Mouse (Mus musculus): ENCODE measurements around the gene Pip5k1b.

Gene Pip5k1b

DNA sequence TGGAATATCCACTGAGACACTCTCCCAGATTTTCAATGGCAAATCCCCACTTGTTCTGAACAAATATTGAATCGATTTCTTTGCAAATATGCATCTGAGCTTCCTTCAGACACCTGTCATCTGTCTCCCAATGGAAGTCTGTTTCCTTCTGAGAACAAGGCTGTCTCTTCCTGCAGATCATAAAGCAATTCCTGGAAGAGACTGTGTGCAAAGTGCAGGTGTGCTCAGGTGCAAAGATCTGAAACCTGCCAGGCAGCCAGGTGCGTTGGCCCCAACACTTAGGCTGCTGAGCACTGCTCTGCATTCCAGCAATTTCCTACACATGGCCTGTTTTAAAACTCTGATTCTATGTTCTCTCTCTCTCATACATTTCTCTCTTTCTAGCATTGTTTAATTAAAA lies 237.9 kb downstream of the Pip5k1b start:
- TF ChIP-seq NANOG (IDR thresholded peaks at IDR 0.05; ENCODE audit: borderline replicate concordance, low read length): no peak
- TF ChIP-seq POU5F1 (IDR thresholded peaks at IDR 0.05; ENCODE audit: borderline replicate concordance, low read length): no peak
- H3K27me3 ChIP-seq (ENCODE audit: insufficient read depth, low read length): no peaks in the 10 kb centered on the region

DNA sequence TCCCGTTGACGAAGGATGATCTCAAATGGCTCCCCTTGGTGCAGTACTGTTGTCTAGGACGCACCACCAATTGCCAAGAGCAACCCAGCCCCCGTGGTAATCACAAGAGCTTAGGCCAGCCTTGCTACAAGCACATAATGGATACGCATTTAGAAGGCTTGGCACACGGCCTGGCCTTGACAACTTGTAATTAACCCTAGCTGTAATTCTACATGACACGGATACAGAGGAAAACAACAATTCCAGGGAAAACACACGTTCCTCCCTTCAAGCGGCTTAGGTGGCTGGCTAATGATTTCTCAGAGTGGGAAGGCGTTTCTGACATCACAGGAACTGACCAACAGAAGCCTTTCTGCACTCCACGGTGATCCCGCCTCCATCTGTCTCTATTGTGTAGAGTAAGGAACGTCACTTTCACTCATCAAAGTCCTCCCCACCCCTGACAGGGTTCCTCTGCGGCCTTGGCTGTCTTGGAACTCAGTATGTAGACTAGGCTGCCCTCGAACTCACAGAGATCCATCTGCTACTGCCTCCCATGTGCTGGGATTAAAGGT lies 238.6 kb downstream of the Pip5k1b start:
- H3K4me3 ChIP-seq (replicated peaks; ENCODE audit: low read length): no peak overlapping the region
- no peaks in the 10 kb centered on the region for H3K9me3 ChIP-seq (ENCODE audit: low read length)
- H3K36me3 ChIP-seq (ENCODE audit: insufficient read depth, low read length): no peaks in the 10 kb centered on the region

More for the DNA sequence above, 237.9 kb downstream of the Pip5k1b start:
- Histone ChIP-seq H3K4me1 (replicated peaks; ENCODE audit: low read depth, low read length) (no peaks in the 10 kb centered on the region), H3K4me3 (replicated peaks; ENCODE audit: low read length) (no peak overlapping the region), H3K36me3 (ENCODE audit: insufficient read depth, low read length) (no peaks in the 10 kb centered on the region), H3K9me3 (ENCODE audit: low read length) (no peaks in the 10 kb centered on the region)

DNA sequence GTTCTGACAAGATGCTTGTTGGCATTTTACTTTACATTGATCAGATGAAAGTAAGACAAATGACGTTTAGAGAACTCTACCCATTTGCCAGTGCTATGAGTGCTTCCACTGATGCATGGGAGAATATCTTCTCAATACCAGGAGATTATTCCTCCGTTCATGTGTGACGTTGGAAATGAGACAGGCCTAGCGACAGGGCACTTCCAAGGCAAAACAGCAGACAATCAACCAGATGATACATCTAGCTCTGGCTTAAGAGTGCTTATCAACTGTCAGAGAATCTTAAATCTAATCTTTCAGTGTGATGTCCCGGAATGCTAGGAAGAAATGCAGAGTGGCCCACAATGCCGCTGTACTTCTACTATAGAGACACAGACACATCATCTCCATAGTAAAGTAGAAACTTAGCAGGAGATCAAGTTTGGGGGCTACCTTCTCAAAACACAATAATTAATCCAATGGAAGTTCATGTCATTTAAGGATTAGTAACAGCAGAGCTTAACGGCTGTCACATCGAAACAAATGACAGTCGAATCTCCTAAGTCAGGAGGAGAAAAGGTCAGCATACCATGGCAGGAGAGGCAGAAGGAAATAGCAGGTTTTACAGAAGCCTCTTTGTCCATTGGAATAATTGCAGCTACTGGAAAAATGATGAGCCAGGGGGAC lies 239.5 kb downstream of the Pip5k1b start:
- H3K27me3 ChIP-seq (ENCODE audit: insufficient read depth, low read length): no peaks in the 10 kb centered on the region
- H3K4me3 ChIP-seq (replicated peaks; ENCODE audit: low read length): no peak overlapping the region
- H3K4me1 ChIP-seq (replicated peaks; ENCODE audit: low read depth, low read length): no peaks in the 10 kb centered on the region
- no peaks in the 10 kb centered on the region for H3K36me3 ChIP-seq (ENCODE audit: insufficient read depth, low read length)
- H3K9me3 ChIP-seq (ENCODE audit: low read length): no peaks in the 10 kb centered on the region
- no peak for TF ChIP-seq CTCF (conservative IDR thresholded peaks at IDR 0.05; ENCODE audit: low read length)
- TF ChIP-seq NANOG (IDR thresholded peaks at IDR 0.05; ENCODE audit: borderline replicate concordance, low read length): no peak
- TF ChIP-seq POU5F1 (IDR thresholded peaks at IDR 0.05; ENCODE audit: borderline replicate concordance, low read length): no peak

More for the DNA sequence above, 238.6 kb downstream of the Pip5k1b start:
- Histone ChIP-seq H3K27me3 (ENCODE audit: insufficient read depth, low read length) (no peaks in the 10 kb centered on the region), H3K4me1 (replicated peaks; ENCODE audit: low read depth, low read length) (no peaks in the 10 kb centered on the region)
- no peak for TF ChIP-seq POU5F1 (IDR thresholded peaks at IDR 0.05; ENCODE audit: borderline replicate concordance, low read length)
- TF ChIP-seq NANOG (IDR thresholded peaks at IDR 0.05; ENCODE audit: borderline replicate concordance, low read length): no peak
- TF ChIP-seq CTCF (conservative IDR thresholded peaks at IDR 0.05; ENCODE audit: low read length): no peak

DNA sequence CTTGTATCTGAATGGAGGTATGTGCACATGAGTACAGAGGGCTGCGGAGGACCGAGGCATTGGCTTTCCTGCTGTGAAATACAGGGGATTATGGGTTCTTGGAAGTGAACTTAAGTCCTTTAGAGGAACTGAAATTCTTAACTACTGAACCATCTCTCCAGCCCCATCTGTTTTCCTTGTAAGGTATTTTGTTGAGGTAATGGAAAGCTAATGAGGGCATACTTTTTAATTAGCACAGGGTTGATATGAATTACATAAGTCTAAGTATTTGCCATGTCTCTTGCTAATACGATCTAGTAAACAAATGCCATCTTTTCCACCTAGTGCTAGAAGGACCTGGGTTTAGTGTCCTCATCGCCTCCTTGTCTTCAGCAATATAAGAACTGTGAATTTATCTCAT lies 240.4 kb downstream of the Pip5k1b start:
- no peak for TF ChIP-seq POU5F1 (IDR thresholded peaks at IDR 0.05; ENCODE audit: borderline replicate concordance, low read length)
- TF ChIP-seq CTCF (conservative IDR thresholded peaks at IDR 0.05; ENCODE audit: low read length): no peak
- no peak for TF ChIP-seq NANOG (IDR thresholded peaks at IDR 0.05; ENCODE audit: borderline replicate concordance, low read length)
- Histone ChIP-seq H3K4me3 (replicated peaks; ENCODE audit: low read length) (no peak overlapping the region), H3K9me3 (ENCODE audit: low read length) (no peaks in the 10 kb centered on the region), H3K4me1 (replicated peaks; ENCODE audit: low read depth, low read length) (no peaks in the 10 kb centered on the region), H3K27me3 (ENCODE audit: insufficient read depth, low read length) (no peaks in the 10 kb centered on the region), H3K36me3 (ENCODE audit: insufficient read depth, low read length) (no peaks in the 10 kb centered on the region)

DNA sequence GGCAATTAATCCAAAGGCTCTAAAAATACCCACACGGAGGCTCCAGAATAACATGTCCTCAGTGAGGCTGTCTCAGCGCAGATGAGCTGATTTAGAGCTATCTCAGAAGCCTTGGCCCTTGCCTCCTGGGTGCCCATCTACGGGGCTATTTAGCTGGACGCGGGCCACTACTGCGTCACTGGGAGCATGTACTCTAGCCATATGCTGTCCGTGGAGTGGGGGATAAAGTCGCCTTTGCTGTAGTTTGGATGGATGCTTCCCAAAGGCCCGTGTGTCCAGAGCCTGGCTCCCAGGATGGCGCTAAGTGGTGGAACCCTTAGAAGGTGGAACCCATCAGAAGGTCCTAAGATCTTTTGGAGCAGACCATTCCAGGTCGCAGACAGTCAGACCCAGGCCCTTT lies 241.0 kb downstream of the Pip5k1b start:
- H3K4me3 ChIP-seq (replicated peaks; ENCODE audit: low read length): no peak overlapping the region
- TF ChIP-seq CTCF (conservative IDR thresholded peaks at IDR 0.05; ENCODE audit: low read length) (no peak), NANOG (IDR thresholded peaks at IDR 0.05; ENCODE audit: borderline replicate concordance, low read length) (no peak), POU5F1 (IDR thresholded peaks at IDR 0.05; ENCODE audit: borderline replicate concordance, low read length) (no peak)
- no peaks in the 10 kb centered on the region for H3K36me3 ChIP-seq (ENCODE audit: insufficient read depth, low read length)
- H3K27me3 ChIP-seq (ENCODE audit: insufficient read depth, low read length): no peaks in the 10 kb centered on the region
- H3K9me3 ChIP-seq (ENCODE audit: low read length): no peaks in the 10 kb centered on the region
- H3K4me1 ChIP-seq (replicated peaks; ENCODE audit: low read depth, low read length): no peaks in the 10 kb centered on the region

DNA sequence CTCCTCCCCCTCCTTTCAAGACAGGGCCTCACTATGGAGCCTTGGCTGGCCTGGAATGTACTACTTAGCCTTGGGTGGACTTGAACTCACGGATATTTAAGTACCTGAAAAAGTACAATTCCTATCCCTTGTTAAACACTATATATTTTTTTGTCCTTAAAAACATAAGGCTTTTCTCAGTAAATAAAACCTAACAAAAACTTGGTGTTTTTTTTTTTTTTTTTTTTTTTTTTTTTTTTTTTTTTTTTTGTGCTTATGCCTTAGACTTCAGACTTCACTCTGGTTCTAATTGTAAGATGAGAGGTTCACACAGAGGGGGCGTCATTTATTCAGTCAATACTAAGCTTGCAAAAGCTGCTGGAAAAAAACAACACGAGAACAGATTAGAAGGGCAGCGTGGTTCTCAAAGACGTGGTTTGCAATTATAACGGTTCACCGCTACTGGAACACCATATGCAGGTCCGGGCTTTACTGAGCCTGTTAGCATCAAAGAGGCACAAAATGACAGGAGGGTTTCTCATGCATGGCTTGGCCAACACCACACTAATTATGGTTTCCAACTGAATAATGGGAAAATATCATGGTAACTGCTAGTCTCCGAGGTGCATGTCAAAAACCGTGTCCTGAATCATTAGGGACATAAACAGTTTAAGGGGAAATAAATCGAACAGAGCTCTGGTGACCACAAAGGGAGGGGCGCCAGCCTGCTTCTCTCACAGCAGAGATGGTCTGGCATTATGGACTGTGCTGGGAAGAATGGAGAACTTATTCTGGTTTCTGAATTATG lies 242.9 kb downstream of the Pip5k1b start:
- Histone ChIP-seq H3K4me3 (replicated peaks; ENCODE audit: low read length) (no peak overlapping the region), H3K4me1 (replicated peaks; ENCODE audit: low read depth, low read length) (peaks cover 8% of the 10 kb centered on the region), H3K36me3 (ENCODE audit: insufficient read depth, low read length) (no peaks in the 10 kb centered on the region), H3K27me3 (ENCODE audit: insufficient read depth, low read length) (no peaks in the 10 kb centered on the region), H3K9me3 (ENCODE audit: low read length) (no peaks in the 10 kb centered on the region)
- TF ChIP-seq POU5F1 (IDR thresholded peaks at IDR 0.05; ENCODE audit: borderline replicate concordance, low read length): no peak
- no peak for TF ChIP-seq NANOG (IDR thresholded peaks at IDR 0.05; ENCODE audit: borderline replicate concordance, low read length)
- TF ChIP-seq CTCF (conservative IDR thresholded peaks at IDR 0.05; ENCODE audit: low read length): no peak

DNA sequence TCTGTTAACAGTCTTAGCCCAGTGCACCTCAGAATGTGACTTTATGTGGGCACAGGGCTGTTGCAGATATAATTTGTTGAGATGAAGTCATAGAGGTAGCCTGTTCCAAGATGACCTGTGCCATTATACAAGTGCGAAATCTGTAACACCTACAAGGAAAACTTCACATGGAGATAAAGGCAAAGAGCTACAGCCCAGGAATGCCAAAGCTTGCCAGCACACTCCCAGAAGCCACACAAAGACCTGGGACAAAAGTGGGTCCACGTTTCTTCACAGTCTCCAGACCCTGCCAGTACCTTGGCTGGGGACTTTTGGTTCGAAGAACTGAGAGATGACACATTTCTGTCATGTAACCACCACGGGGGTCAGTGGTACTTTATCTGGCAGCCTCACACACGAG lies 243.6 kb downstream of the Pip5k1b start:
- Histone ChIP-seq H3K36me3 (ENCODE audit: insufficient read depth, low read length) (no peaks in the 10 kb centered on the region), H3K9me3 (ENCODE audit: low read length) (no peaks in the 10 kb centered on the region), H3K4me3 (replicated peaks; ENCODE audit: low read length) (no peak overlapping the region), H3K4me1 (replicated peaks; ENCODE audit: low read depth, low read length) (peaks cover 14% of the 10 kb centered on the region), H3K27me3 (ENCODE audit: insufficient read depth, low read length) (no peaks in the 10 kb centered on the region)
- no peak for TF ChIP-seq NANOG (IDR thresholded peaks at IDR 0.05; ENCODE audit: borderline replicate concordance, low read length)
- TF ChIP-seq CTCF (conservative IDR thresholded peaks at IDR 0.05; ENCODE audit: low read length): no peak
- no peak for TF ChIP-seq POU5F1 (IDR thresholded peaks at IDR 0.05; ENCODE audit: borderline replicate concordance, low read length)

DNA sequence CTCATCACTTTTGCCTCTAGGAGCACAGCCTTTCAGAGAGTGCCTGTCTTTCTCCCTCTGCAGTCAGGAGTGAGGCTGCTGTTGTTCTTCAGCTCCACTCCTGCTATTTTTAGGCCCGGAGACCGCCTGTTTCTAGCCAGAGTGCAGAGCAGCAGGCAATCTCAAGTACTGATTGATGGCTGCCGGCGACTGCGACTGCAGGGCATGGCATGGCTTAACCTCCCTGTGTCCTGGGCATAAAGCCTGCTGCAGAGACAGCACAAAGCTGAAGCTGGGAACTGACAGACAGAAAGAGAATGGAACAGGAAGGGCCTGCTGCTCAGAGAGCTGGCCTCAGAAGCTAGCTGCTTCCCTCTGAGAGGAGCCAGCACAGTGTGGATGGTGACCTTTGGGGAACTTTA lies 247.4 kb downstream of the Pip5k1b start:
- TF ChIP-seq POU5F1 (IDR thresholded peaks at IDR 0.05; ENCODE audit: borderline replicate concordance, low read length) (no peak), CTCF (conservative IDR thresholded peaks at IDR 0.05; ENCODE audit: low read length) (no peak), NANOG (IDR thresholded peaks at IDR 0.05; ENCODE audit: borderline replicate concordance, low read length) (no peak)
- Histone ChIP-seq H3K36me3 (ENCODE audit: insufficient read depth, low read length) (no peaks in the 10 kb centered on the region), H3K4me1 (replicated peaks; ENCODE audit: low read depth, low read length) (peaks cover 14% of the 10 kb centered on the region), H3K27me3 (ENCODE audit: insufficient read depth, low read length) (no peaks in the 10 kb centered on the region), H3K4me3 (replicated peaks; ENCODE audit: low read length) (no peak overlapping the region), H3K9me3 (ENCODE audit: low read length) (no peaks in the 10 kb centered on the region)

Data from E14TG2a.4 (cell line).